Mouse (Mus musculus): ENCODE measurements around the gene Timm10. TPM values are rescaled to one million over a fixed set of nuclear protein-coding genes. Genes with fewer than 3 reads are reported as not detected.
A peak's percentile ranks its signal among the peaks of the same experiment; 100 is the strongest.

Timm10 gene
- polyA plus RNA-seq, 1 experiment: 102 TPM

GRCm38 (mm10) chr2:84840016-84840747 lies 13.4 kb downstream of the Timm10 start:
- no peaks in the 10 kb centered on the region for H3K27me3 ChIP-seq (ENCODE audit: control insufficient read depth, insufficient read depth, insufficient read length)
- TF ChIP-seq CEBPB (IDR thresholded peaks at IDR 0.05; ENCODE audit: insufficient read depth, poor library complexity, severe bottlenecking) (no peak), MAX (IDR thresholded peaks at IDR 0.05; ENCODE audit: low read depth) (no peak), POLR2AphosphoS2 (IDR thresholded peaks at IDR 0.05; ENCODE audit: insufficient read length, low read depth) (no peak), MYOD1 (IDR thresholded peaks at IDR 0.05; ENCODE audit: control insufficient read depth in 1 of 3, insufficient read length in 2 of 3, low read depth in 2 of 3) (no peak), TCF3 (IDR thresholded peaks at IDR 0.05; ENCODE audit: insufficient read length, low read depth) (no peak), USF1 (IDR thresholded peaks at IDR 0.05; ENCODE audit: low read depth) (no peak), POLR2A (IDR thresholded peaks at IDR 0.05; ENCODE audit: insufficient read length, low read depth) (no peak), SRF (IDR thresholded peaks at IDR 0.05; ENCODE audit: control insufficient read depth, insufficient read length, low read depth) (peak; percentile 70)

GRCm38 (mm10) chr2:84840748-84841563 lies 14.2 kb downstream of the Timm10 start:
- Histone ChIP-seq H3ac (ENCODE audit: control insufficient read depth, insufficient read length) (peak overlapping the region; percentile 63), H3K27me3 (ENCODE audit: control insufficient read depth, insufficient read depth, insufficient read length) (no peaks in the 10 kb centered on the region), H3K4me3 (peak overlapping the region; percentile 55), H3K36me3 (ENCODE audit: control insufficient read depth, insufficient read depth) (no peaks in the 10 kb centered on the region), H3K79me2 (ENCODE audit: control insufficient read depth, insufficient read depth) (no peaks in the 10 kb centered on the region), H3K4me2 (ENCODE audit: low read depth) (peak overlapping the region; percentile 99)
- TF ChIP-seq SRF (IDR thresholded peaks at IDR 0.05; ENCODE audit: control insufficient read depth, insufficient read length, low read depth) (no peak), TCF3 (IDR thresholded peaks at IDR 0.05; ENCODE audit: insufficient read length, low read depth) (no peak), POLR2AphosphoS2 (IDR thresholded peaks at IDR 0.05; ENCODE audit: insufficient read length, low read depth) (no peak), CEBPB (IDR thresholded peaks at IDR 0.05; ENCODE audit: insufficient read depth, poor library complexity, severe bottlenecking) (no peak), USF1 (IDR thresholded peaks at IDR 0.05; ENCODE audit: low read depth) (no peak), POLR2A (IDR thresholded peaks at IDR 0.05; ENCODE audit: insufficient read length, low read depth) (no peak), E2F4 (IDR thresholded peaks at IDR 0.05; ENCODE audit: insufficient read depth) (no peak), REST (IDR thresholded peaks at IDR 0.05; ENCODE audit: insufficient read depth, insufficient read length) (no peak), TCF12 (IDR thresholded peaks at IDR 0.05; ENCODE audit: insufficient read depth, poor library complexity, severe bottlenecking) (no peak), MAX (IDR thresholded peaks at IDR 0.05; ENCODE audit: low read depth) (no peak), MYOD1 (IDR thresholded peaks at IDR 0.05; ENCODE audit: control insufficient read depth in 1 of 3, insufficient read length in 2 of 3, low read depth in 2 of 3) (no peak), MYOG (IDR thresholded peaks at IDR 0.05; ENCODE audit: control insufficient read depth in 1 of 3, insufficient read depth in 1 of 3, insufficient read length in 2 of 3, low read depth in 2 of 3) (no peak)

More at GRCm38 (mm10) chr2:84840016-84840747, 13.4 kb downstream of the Timm10 start:
- peak overlapping the region; percentile 63 for H3ac ChIP-seq (ENCODE audit: control insufficient read depth, insufficient read length)
- H3K79me2 ChIP-seq (ENCODE audit: control insufficient read depth, insufficient read depth): no peaks in the 10 kb centered on the region
- H3K4me3 ChIP-seq: peak overlapping the region; percentile 55
- H3K36me3 ChIP-seq (ENCODE audit: control insufficient read depth, insufficient read depth): no peaks in the 10 kb centered on the region
- peak overlapping the region; percentile 99 for H3K4me2 ChIP-seq (ENCODE audit: low read depth)

- Histone ChIP-seq H3ac (ENCODE audit: control insufficient read depth, insufficient read length) (no peak overlapping the region), H3K36me3 (ENCODE audit: control insufficient read depth, insufficient read depth) (no peaks in the 10 kb centered on the region), H3K27me3 (ENCODE audit: control insufficient read depth, insufficient read depth, insufficient read length) (no peaks in the 10 kb centered on the region), H3K4me3 (no peak overlapping the region), H3K79me2 (ENCODE audit: control insufficient read depth, insufficient read depth) (no peaks in the 10 kb centered on the region), H3K4me2 (ENCODE audit: low read depth) (no peak overlapping the region)
- no peak for TF ChIP-seq CEBPB (IDR thresholded peaks at IDR 0.05; ENCODE audit: insufficient read depth, poor library complexity, severe bottlenecking)
- no peak for TF ChIP-seq POLR2AphosphoS2 (IDR thresholded peaks at IDR 0.05; ENCODE audit: insufficient read length, low read depth)
- no peak for TF ChIP-seq MAX (IDR thresholded peaks at IDR 0.05; ENCODE audit: low read depth)
- no peak for TF ChIP-seq TCF3 (IDR thresholded peaks at IDR 0.05; ENCODE audit: insufficient read length, low read depth)
- TF ChIP-seq SRF (IDR thresholded peaks at IDR 0.05; ENCODE audit: control insufficient read depth, insufficient read length, low read depth): no peak
- no peak for TF ChIP-seq USF1 (IDR thresholded peaks at IDR 0.05; ENCODE audit: low read depth)
- no peak for TF ChIP-seq POLR2A (IDR thresholded peaks at IDR 0.05; ENCODE audit: insufficient read length, low read depth)
Observed at GRCm38 (mm10) chr2:84841905-84842304, 15.1 kb downstream of the Timm10 start.

GRCm38 (mm10) chr2:84843654-84844053 lies 16.9 kb downstream of the Timm10 start:
- H3K4me2 ChIP-seq (ENCODE audit: low read depth): no peak overlapping the region
- no peak overlapping the region for H3ac ChIP-seq (ENCODE audit: control insufficient read depth, insufficient read length)
- H3K27me3 ChIP-seq (ENCODE audit: control insufficient read depth, insufficient read depth, insufficient read length): no peaks in the 10 kb centered on the region
- TF ChIP-seq USF1 (IDR thresholded peaks at IDR 0.05; ENCODE audit: low read depth) (no peak), MYOD1 (IDR thresholded peaks at IDR 0.05; ENCODE audit: control insufficient read depth in 1 of 3, insufficient read length in 2 of 3, low read depth in 2 of 3) (no peak), MAX (IDR thresholded peaks at IDR 0.05; ENCODE audit: low read depth) (no peak), E2F4 (IDR thresholded peaks at IDR 0.05; ENCODE audit: insufficient read depth) (no peak), TCF12 (IDR thresholded peaks at IDR 0.05; ENCODE audit: insufficient read depth, poor library complexity, severe bottlenecking) (no peak), POLR2AphosphoS2 (IDR thresholded peaks at IDR 0.05; ENCODE audit: insufficient read length, low read depth) (no peak), CEBPB (IDR thresholded peaks at IDR 0.05; ENCODE audit: insufficient read depth, poor library complexity, severe bottlenecking) (no peak), MYOG (IDR thresholded peaks at IDR 0.05; ENCODE audit: control insufficient read depth in 1 of 3, insufficient read depth in 1 of 3, insufficient read length in 2 of 3, low read depth in 2 of 3) (no peak), SRF (IDR thresholded peaks at IDR 0.05; ENCODE audit: control insufficient read depth, insufficient read length, low read depth) (no peak), TCF3 (IDR thresholded peaks at IDR 0.05; ENCODE audit: insufficient read length, low read depth) (no peak), POLR2A (IDR thresholded peaks at IDR 0.05; ENCODE audit: insufficient read length, low read depth) (no peak), REST (IDR thresholded peaks at IDR 0.05; ENCODE audit: insufficient read depth, insufficient read length) (no peak)
- H3K4me3 ChIP-seq: no peak overlapping the region
- H3K79me2 ChIP-seq (ENCODE audit: control insufficient read depth, insufficient read depth): no peaks in the 10 kb centered on the region
- H3K36me3 ChIP-seq (ENCODE audit: control insufficient read depth, insufficient read depth): no peaks in the 10 kb centered on the region
